Mouse (Mus musculus): ENCODE data around the gene Tspan18.

The Tspan18 gene

GRCm38 (mm10) chr2:93177668-93178312 lies 156.5 kb downstream of the Tspan18 start:
- DNase-seq = peak; percentile 51

GRCm38 (mm10) chr2:93176871-93177667 lies 157.2 kb downstream of the Tspan18 start:
- peak; percentile 91 for DNase-seq

GRCm38 (mm10) chr2:93176193-93176798 lies 158.0 kb downstream of the Tspan18 start:
- DNase-seq = no peak

- no peak for DNase-seq
Measured at GRCm38 (mm10) chr2:93175721-93176120, 158.6 kb downstream of the Tspan18 start.

- DNase-seq = no peak
Measured at GRCm38 (mm10) chr2:93175278-93175677, 159.0 kb downstream of the Tspan18 start.

- DNase-seq = peak; percentile 87
Measured at GRCm38 (mm10) chr2:93174159-93174558, 160.1 kb downstream of the Tspan18 start.

- no peak for DNase-seq
Measured at GRCm38 (mm10) chr2:93172460-93172859, 161.8 kb downstream of the Tspan18 start.

GRCm38 (mm10) chr2:93171929-93172328 lies 162.4 kb downstream of the Tspan18 start:
- DNase-seq = no peak

GRCm38 (mm10) chr2:93170845-93171200 lies 163.5 kb downstream of the Tspan18 start:
- peak; percentile 76 for DNase-seq

- DNase-seq = no peak
Measured at GRCm38 (mm10) chr2:93170156-93170844, 164.0 kb downstream of the Tspan18 start.

- no peak for DNase-seq
Measured at GRCm38 (mm10) chr2:93166734-93167406, 167.4 kb downstream of the Tspan18 start.

GRCm38 (mm10) chr2:93166295-93166694 lies 168.0 kb downstream of the Tspan18 start:
- DNase-seq = no peak

- DNase-seq = no peak
Measured at GRCm38 (mm10) chr2:93163750-93164335, 170.5 kb downstream of the Tspan18 start.

GRCm38 (mm10) chr2:93163317-93163716 lies 171.0 kb downstream of the Tspan18 start:
- DNase-seq = no peak

- DNase-seq = no peak
Measured at GRCm38 (mm10) chr2:93162791-93163190, 171.5 kb downstream of the Tspan18 start.

GRCm38 (mm10) chr2:93161914-93162664 lies 172.2 kb downstream of the Tspan18 start:
- DNase-seq = no peak

- no peak for DNase-seq
Measured at GRCm38 (mm10) chr2:93160467-93161035, 173.8 kb downstream of the Tspan18 start.

GRCm38 (mm10) chr2:93154486-93155032 lies 179.7 kb downstream of the Tspan18 start:
- DNase-seq = no peak

- DNase-seq = no peak
Measured at GRCm38 (mm10) chr2:93153833-93154232, 180.5 kb downstream of the Tspan18 start.

GRCm38 (mm10) chr2:93152883-93153491 lies 181.3 kb downstream of the Tspan18 start:
- no peak for DNase-seq
